Mouse (Mus musculus): ENCODE results near the gene Siglech.

- TF ChIP-seq POLR2A (IDR thresholded peaks at IDR 0.05; ENCODE audit: insufficient read depth, low read depth, low read length) (no peak), CTCF (IDR thresholded peaks at IDR 0.05) (no peak), EP300 (IDR thresholded peaks at IDR 0.05; ENCODE audit: insufficient read depth, low read depth, low read length) (no peak)
These were observed 39.1 kb upstream of the Siglech start for GRCm38 (mm10) chr7:55728903-55729302.
